Mouse (Mus musculus) MEL (cell line): ENCODE measurements around the gene Gimap3.

ENCODE experiments used
- CTCF ChIP-seq, 3 experiments: IDR thresholded peaks in 2 of 3; conservative IDR thresholded peaks in 1 of 3; 2 replicates each; pipeline ENCODE4 v1.5.1; 2011 to 2012; ENCODE audit warnings: low read length in 3 of 3, low read depth in 2 of 3, mild to moderate bottlenecking in 2 of 3, improper control_type of control experiment in 1 of 3, inconsistent platforms in 1 of 3, mixed read lengths in 1 of 3, moderate library complexity in 1 of 3; ENCODE audit not compliant: control insufficient read depth in 1 of 3, insufficient read depth in 1 of 3, poor library complexity in 1 of 3, severe bottlenecking in 1 of 3
- EP300 ChIP-seq, 2 experiments: IDR thresholded peaks; 2 replicates each; pipeline ENCODE4 v1.6.1; 2011; ENCODE audit warnings: improper control_type of control experiment in 2 of 2, low read length in 2 of 2, low read depth in 1 of 2, mild to moderate bottlenecking in 1 of 2
- NELFE ChIP-seq: IDR thresholded peaks from 2 replicates; pipeline ENCODE4 v1.6.1; 2011; ENCODE audit warnings: low read depth, low read length, improper control_type of control experiment
- USF1 ChIP-seq: IDR thresholded peaks from 2 replicates; pipeline ENCODE4 v1.6.1; 2014; ENCODE audit warnings: low read depth, mild to moderate bottlenecking, inconsistent platforms, low read length, improper control_type of control experiment, moderate library complexity
- ZNF384 ChIP-seq: IDR thresholded peaks from 2 replicates; pipeline ENCODE4 v1.6.1; 2012; ENCODE audit warnings: low read depth, mild to moderate bottlenecking, inconsistent platforms, low read length, improper control_type of control experiment

GRCm38 (mm10) chr6:48723468-48723867, 47.2 kb downstream of the Gimap3 start:
- TF ChIP-seq NELFE: no peak
- TF ChIP-seq CTCF (IDR thresholded peaks at IDR 0.05 in 2 of 3, conservative IDR thresholded peaks at IDR 0.05 in 1 of 3; ENCODE audit: control insufficient read depth in 1 of 3, insufficient read depth in 1 of 3, low read depth in 2 of 3, low read length in 3 of 3, poor library complexity in 1 of 3, severe bottlenecking in 1 of 3): no peak
- no peak for TF ChIP-seq EP300 (IDR thresholded peaks at IDR 0.05; ENCODE audit: low read depth in 1 of 2, low read length in 2 of 2)
- TF ChIP-seq USF1: no peak
- no peak for TF ChIP-seq ZNF384
